Mouse (Mus musculus): ENCODE measurements at regions not wholly inside any gene's neighbourhood (a gene's known extent, or its start where the extent isn't known, plus 50 kb on each side); places are given as distances from the start of the nearest gene placed in this dataset.

DNA sequence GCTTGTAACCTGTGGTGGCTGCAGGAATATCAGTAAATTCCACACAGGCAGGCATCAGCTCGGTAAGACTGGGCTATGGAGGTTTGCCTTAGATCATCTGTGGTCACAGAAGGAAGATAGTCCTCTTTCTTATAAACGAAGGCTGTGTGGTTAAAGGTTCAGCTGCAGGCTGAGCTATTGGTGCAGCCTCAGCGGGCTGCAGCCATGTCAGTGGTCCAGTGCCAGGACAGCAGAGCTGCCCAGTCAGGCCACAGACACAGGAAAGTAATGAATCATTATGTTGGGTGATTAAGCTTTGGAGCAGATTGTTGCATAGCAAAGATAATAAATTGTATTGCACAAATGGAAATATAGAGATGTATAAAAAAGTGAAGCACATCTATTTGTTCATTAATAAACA, 57.0 kb upstream of the Vangl1 start:
- TF ChIP-seq CTCF (IDR thresholded peaks at IDR 0.05; ENCODE audit: low read depth, low read length) (no peak), TAL1 (conservative IDR thresholded peaks at IDR 0.05; ENCODE audit: low read depth, low read length) (no peak), POLR2AphosphoS5 (IDR thresholded peaks at IDR 0.05; ENCODE audit: insufficient replicate concordance, low read depth, low read length) (no peak)
